Mouse (Mus musculus) liver, embryonic 15.5 days (tissue): ENCODE measurements around the gene Cdkn2b. TPM values are rescaled to one million over a fixed set of nuclear protein-coding genes. Genes with fewer than 3 reads are reported as not detected.

Experiments
- ATAC-seq: fragments of 200-750 bp; cut with Nextera tagmentation; 2 replicates; pipeline ENCODE4 v1.8.0; 2017; ENCODE audit warnings: moderate number of reproducible peaks, mild to moderate bottlenecking, moderate library complexity; ENCODE audit not compliant: insufficient read depth
- H3K27ac ChIP-seq: fragments of 300-500 bp; sonication (generic); replicated peaks from 2 replicates; pipeline ENCODE4 v1.5.1; 2015; ENCODE audit warnings: mild to moderate bottlenecking, inconsistent platforms
- H3K27me3 ChIP-seq: fragments of 300-500 bp; sonication (generic); 2 replicates; pipeline ENCODE4 v1.6.1; 2015; ENCODE audit warnings: mild to moderate bottlenecking, inconsistent platforms
- H3K36me3 ChIP-seq: fragments of 300-500 bp; sonication (generic); replicated peaks from 2 replicates; pipeline ENCODE4 v1.6.1; 2015; ENCODE audit warnings: moderate library complexity, mild to moderate bottlenecking, inconsistent platforms
- H3K4me1 ChIP-seq: fragments of 300-500 bp; sonication (generic); replicated peaks from 2 replicates; pipeline ENCODE4 v1.6.1; 2015; ENCODE audit warnings: inconsistent platforms
- H3K4me2 ChIP-seq: fragments of 300-500 bp; sonication (generic); 2 replicates; pipeline ENCODE4 v1.6.1; 2015; ENCODE audit warnings: moderate library complexity, mild to moderate bottlenecking, inconsistent platforms
- H3K4me3 ChIP-seq: fragments of 300-500 bp; sonication (generic); replicated peaks from 2 replicates; pipeline ENCODE4 v1.5.1; 2015; ENCODE audit warnings: mild to moderate bottlenecking, inconsistent platforms
- H3K9ac ChIP-seq: fragments of 300-500 bp; sonication (generic); 2 replicates; pipeline ENCODE4 v1.6.1; 2015; ENCODE audit warnings: moderate library complexity, mild to moderate bottlenecking, inconsistent platforms
- H3K9me3 ChIP-seq: fragments of 300-500 bp; sonication (generic); replicated peaks from 2 replicates; pipeline ENCODE4 v1.6.1; 2016; ENCODE audit warnings: inconsistent platforms
- WGBS: fragments of 180-500 bp; shearing (Covaris S2); methylation state at CpG from one replicate; pipeline ENCODE4 v1.1.7; 2015; ENCODE audit warnings: mixed read lengths; ENCODE audit not compliant: insufficient replicate concordance; 5-methylcytosine and 5-hydroxymethylcytosine counted together
- polyA plus RNA-seq: library from polyadenylated mRNA; unstranded; fragments of >200 nt; fragmentation: Nextera tagmentation; extraction: Ambion mirVana; gene quantifications from 2 replicates; pipeline ENCODE4 v1.2.1, GENCODE M21; 2015

Gene Cdkn2b
- polyA plus RNA-seq, 1 experiment from 2014 or later = not detected

DNA sequence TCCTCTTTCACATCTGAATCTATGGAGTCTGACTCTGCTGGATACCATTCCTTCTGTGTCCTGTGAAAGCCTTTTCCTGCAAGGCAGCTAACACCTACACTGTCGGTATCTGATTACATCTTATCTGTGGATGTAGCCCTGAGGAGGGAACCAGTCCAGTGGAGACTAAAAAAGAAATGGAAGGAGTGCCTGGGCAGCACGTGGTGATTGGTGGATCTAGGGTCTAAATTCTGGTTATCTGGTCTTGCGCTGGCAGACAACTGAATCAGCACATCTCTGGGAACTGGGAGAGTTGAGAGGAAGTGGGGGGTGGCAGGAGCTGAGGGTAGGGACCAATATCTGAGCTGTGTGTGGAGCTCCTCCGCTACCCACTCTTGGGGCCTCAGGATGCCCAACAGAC lies 21.8 kb downstream of the Cdkn2b start:
- peaks cover 81% of the 10 kb centered on the region for H3K27me3 ChIP-seq
- no peak for ATAC-seq

DNA sequence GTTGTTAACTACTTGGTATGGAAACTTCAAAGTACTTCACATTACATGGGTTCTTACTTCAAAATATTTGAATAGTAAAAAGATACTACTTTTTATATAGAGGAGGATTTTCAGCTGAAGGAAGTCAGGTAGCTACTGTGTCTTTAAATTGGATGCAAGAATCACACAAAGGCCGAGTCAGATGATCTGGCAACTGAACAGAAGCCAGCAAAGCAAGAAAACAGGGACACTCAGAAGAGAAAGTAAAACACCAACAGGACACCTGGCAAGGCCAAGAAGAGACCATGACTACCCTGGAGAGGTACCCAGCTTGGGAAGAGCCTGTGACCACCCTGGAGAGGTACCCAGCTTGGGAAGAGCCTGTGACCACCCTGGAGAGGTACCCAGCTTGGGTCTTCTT lies 24.3 kb downstream of the Cdkn2b start:
- H3K27ac ChIP-seq = no peak overlapping the region
- H3K27me3 ChIP-seq = peaks cover 83% of the 10 kb centered on the region
- H3K9me3 ChIP-seq = no peaks in the 10 kb centered on the region
- H3K9ac ChIP-seq = no peak overlapping the region
- 2% methylated on average over 1 of the region's 1 CpGs for WGBS
- no peaks in the 10 kb centered on the region for H3K36me3 ChIP-seq
- H3K4me1 ChIP-seq = no peaks in the 10 kb centered on the region
- no peak overlapping the region for H3K4me2 ChIP-seq
- no peak overlapping the region for H3K4me3 ChIP-seq
- no peak for ATAC-seq

More for the DNA sequence above, 21.8 kb downstream of the Cdkn2b start:
- H3K4me2 ChIP-seq = no peak overlapping the region
- H3K4me1 ChIP-seq = 0 out of 2 replicates have a peak, but pooled peaks cover under 1% of the 10 kb centered on the region
- no peak overlapping the region for H3K9ac ChIP-seq
- 5% methylated on average over 4 of the region's 4 CpGs for WGBS
- no peaks in the 10 kb centered on the region for H3K9me3 ChIP-seq
- no peak overlapping the region for H3K27ac ChIP-seq
- H3K4me3 ChIP-seq = no peak overlapping the region
- H3K36me3 ChIP-seq = no peaks in the 10 kb centered on the region

DNA sequence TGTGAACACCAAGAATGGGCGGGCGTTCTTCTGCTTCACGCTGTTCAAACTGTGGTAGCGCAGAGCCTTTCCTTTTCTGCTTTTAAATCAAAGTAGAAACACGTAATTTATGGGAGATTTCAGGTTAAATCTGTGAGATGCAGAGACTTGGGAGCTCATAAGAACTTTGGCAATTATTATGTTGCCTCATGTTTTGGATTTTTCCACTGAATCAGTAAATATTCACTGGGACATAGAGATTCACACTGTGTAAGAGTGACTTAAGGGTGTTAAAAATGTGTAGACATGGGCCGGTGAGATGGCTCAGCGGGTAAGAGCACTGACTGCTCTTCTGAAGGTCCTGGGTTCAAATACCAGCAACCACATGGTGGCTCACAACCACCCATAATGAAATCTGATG lies 25.2 kb downstream of the Cdkn2b start:
- no peak for ATAC-seq
- 33% methylated on average over 7 of the region's 7 CpGs for WGBS
- Histone ChIP-seq H3K4me3 (no peak overlapping the region), H3K27ac (no peak overlapping the region), H3K36me3 (no peaks in the 10 kb centered on the region), H3K9me3 (no peaks in the 10 kb centered on the region), H3K4me2 (no peak overlapping the region), H3K9ac (no peak overlapping the region), H3K4me1 (no peaks in the 10 kb centered on the region), H3K27me3 (peaks cover 82% of the 10 kb centered on the region)

DNA sequence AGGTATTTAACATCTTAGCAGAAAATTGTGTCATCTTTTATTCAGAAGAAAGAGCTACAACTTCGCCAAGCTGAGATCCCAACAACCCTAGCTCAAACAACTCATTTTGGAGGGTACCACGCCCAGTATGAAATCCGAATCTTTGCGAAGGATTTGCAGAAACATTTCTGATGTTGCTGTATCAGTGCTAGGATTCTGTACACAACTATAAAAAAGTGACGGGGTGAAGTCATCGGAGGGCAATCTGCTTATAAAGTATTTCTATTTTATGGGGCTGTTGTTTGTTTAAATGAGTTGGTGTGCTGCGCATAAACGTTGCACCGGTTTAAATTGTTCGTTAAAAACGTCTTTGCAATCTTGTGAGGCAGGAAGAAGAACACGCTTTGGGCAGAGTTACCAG lies 28.2 kb downstream of the Cdkn2b start:
- peaks cover 81% of the 10 kb centered on the region for H3K27me3 ChIP-seq
- no peak overlapping the region for H3K9ac ChIP-seq
- WGBS = 2% methylated on average over 12 of the region's 12 CpGs
- H3K27ac ChIP-seq = no peak overlapping the region
- no peaks in the 10 kb centered on the region for H3K36me3 ChIP-seq
- H3K4me3 ChIP-seq = no peak overlapping the region
- no peak overlapping the region for H3K4me2 ChIP-seq
- ATAC-seq = no peak
- no peaks in the 10 kb centered on the region for H3K9me3 ChIP-seq
- H3K4me1 ChIP-seq = no peaks in the 10 kb centered on the region

DNA sequence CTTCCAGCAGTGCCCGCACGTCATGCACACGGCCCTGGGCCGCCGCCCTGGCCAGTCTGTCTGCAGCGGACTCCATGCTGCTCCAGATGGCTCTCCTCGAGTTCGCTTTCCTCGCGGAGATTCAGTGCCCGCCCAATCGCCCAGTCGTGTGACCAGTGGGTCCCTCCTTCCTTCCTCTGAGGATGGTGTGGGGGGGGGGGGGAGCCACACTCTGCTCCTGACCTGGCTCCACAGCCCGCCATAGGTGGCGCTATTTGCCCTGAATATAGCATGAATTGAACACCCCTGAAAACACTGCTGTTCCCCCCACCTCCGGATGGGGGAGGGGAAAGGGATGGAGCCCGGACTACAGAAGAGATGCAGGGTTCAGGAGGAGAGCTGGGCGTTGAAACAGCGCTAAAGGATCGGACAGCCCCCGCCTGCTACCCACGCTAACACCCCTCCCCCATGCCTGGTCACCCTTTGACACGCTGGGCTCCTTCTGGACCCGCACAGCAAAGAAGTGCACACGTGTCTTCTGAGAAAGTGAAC lies 28.7 kb downstream of the Cdkn2b start:
- no peak for ATAC-seq
- Histone ChIP-seq H3K4me2 (no peak overlapping the region; the same call in 1 of the 2 replicates), H3K27ac (no peak overlapping the region), H3K9me3 (no peaks in the 10 kb centered on the region), H3K9ac (no peak overlapping the region), H3K4me3 (no peak overlapping the region), H3K27me3 (peaks cover 84% of the 10 kb centered on the region), H3K36me3 (no peaks in the 10 kb centered on the region), H3K4me1 (no peaks in the 10 kb centered on the region)
- WGBS = under 1% methylated on average over 25 of the region's 25 CpGs

DNA sequence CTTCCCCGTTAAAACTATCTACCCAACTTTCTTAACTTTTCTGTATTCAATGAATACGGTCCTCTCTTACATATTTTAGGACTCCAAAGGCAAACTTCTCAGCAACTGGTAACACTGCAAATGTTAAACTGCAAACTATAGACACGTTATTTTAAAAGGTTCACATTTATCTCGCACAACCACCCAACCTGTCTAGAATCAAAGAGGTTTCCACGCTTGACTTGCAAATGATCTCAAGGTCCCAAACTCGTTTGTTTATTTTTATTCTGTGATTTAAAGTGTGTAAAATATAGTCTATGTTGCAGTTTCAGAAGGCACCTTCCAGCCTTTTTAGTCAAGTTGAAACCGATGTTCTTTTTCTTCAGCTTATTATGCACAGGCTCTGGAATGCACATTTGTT lies 29.6 kb downstream of the Cdkn2b start:
- no peak overlapping the region for H3K4me2 ChIP-seq
- no peak overlapping the region for H3K4me3 ChIP-seq
- H3K27ac ChIP-seq = no peak overlapping the region
- H3K4me1 ChIP-seq = no peaks in the 10 kb centered on the region
- no peak overlapping the region for H3K9ac ChIP-seq
- H3K36me3 ChIP-seq = no peaks in the 10 kb centered on the region
- no peaks in the 10 kb centered on the region for H3K9me3 ChIP-seq
- WGBS = 1% methylated on average over 7 of the region's 7 CpGs
- peaks cover 88% of the 10 kb centered on the region for H3K27me3 ChIP-seq
- ATAC-seq = no peak

DNA sequence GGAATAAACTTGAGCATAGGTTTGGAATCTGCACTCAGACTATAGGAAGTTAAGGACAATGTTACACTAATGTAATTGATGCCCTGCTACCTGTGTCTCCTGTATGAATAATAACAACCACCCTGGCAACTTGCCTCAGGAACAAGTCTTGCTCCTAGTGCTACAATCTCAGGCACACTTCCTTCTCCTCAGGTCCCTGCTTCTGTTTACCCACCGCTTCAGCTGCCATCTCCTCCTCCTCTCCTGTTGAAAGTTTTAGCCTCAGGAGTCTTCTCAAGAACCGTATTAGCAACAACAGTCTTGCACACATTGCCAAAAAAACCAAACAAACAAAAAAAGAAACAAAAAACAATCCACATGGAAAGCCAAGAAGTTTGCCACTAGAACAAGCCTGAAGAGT lies 31.2 kb downstream of the Cdkn2b start:
- H3K4me1 ChIP-seq = no peaks in the 10 kb centered on the region
- H3K27me3 ChIP-seq = peaks cover 95% of the 10 kb centered on the region
- no peak for ATAC-seq
- 2% methylated on average over 2 of the region's 2 CpGs for WGBS
- no peak overlapping the region for H3K4me3 ChIP-seq
- H3K9ac ChIP-seq = no peak overlapping the region
- H3K36me3 ChIP-seq = no peaks in the 10 kb centered on the region
- H3K9me3 ChIP-seq = no peaks in the 10 kb centered on the region
- no peak overlapping the region for H3K27ac ChIP-seq
- no peak overlapping the region for H3K4me2 ChIP-seq

DNA sequence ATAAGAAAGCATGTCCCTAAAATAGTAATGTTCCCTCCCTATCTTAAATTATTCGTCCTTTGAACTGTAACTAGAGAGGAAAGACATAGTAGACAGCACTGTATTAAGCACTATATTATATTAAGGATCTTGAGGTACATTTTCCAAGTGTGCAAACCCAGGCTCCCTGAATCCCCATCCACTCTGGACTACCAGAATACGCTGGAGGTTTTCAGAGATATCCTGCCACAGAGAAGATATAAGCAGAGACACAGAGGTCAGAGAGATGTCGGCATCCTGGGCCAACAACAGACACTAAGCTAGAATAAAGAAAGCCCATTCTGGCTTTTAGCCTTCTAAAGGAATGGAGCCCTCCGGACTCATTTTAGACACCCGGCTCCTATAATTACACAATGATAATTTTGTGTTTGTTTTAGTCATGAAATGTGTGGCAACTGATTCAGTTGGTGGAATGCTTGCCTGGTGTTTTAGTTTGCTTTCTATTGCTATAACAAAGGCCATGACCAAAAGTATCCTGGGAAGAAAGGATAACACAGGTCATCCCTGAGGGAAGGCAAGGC lies 33.4 kb downstream of the Cdkn2b start:
- Histone ChIP-seq H3K9me3 (no peaks in the 10 kb centered on the region), H3K9ac (no peak overlapping the region), H3K36me3 (no peaks in the 10 kb centered on the region), H3K27ac (no peak overlapping the region), H3K4me1 (no peaks in the 10 kb centered on the region), H3K27me3 (peaks cover 98% of the 10 kb centered on the region), H3K4me2 (no peak overlapping the region), H3K4me3 (no peak overlapping the region)
- WGBS = 5% methylated on average over 5 of the region's 5 CpGs
- ATAC-seq = no peak

DNA sequence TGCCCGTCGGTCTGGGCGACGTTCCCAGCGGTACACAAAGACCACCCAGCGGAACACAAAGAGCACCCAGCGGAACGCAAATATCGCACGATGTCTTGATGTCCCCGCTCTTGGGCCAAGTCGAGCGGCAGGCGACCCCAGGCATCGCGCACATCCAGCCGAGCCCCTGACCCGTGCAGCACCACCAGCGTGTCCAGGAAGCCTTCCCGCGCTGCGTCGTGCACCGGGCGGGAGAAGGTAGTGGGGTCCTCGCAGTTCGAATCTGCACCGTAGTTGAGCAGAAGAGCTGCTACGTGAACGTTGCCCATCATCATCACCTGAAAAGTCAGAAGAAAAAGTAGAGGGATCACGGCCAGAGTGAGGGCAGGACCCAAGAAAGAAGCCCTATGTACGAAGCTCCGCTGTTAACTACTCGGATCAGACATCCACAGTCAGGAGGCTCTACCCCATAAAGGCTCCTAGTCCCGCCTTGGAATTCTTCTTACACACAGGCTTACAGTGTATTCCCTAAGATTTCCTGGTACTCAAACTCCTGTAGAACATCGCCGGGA lies 34.1 kb downstream of the Cdkn2b start:
- Histone ChIP-seq H3K4me1 (no peaks in the 10 kb centered on the region), H3K27me3 (peaks cover 98% of the 10 kb centered on the region), H3K9ac (no peak overlapping the region), H3K36me3 (no peaks in the 10 kb centered on the region), H3K9me3 (no peaks in the 10 kb centered on the region), H3K27ac (no peak overlapping the region), H3K4me3 (no peak overlapping the region), H3K4me2 (no peak overlapping the region)
- WGBS = 1% methylated on average over 37 of the region's 37 CpGs
- ATAC-seq = no peak

DNA sequence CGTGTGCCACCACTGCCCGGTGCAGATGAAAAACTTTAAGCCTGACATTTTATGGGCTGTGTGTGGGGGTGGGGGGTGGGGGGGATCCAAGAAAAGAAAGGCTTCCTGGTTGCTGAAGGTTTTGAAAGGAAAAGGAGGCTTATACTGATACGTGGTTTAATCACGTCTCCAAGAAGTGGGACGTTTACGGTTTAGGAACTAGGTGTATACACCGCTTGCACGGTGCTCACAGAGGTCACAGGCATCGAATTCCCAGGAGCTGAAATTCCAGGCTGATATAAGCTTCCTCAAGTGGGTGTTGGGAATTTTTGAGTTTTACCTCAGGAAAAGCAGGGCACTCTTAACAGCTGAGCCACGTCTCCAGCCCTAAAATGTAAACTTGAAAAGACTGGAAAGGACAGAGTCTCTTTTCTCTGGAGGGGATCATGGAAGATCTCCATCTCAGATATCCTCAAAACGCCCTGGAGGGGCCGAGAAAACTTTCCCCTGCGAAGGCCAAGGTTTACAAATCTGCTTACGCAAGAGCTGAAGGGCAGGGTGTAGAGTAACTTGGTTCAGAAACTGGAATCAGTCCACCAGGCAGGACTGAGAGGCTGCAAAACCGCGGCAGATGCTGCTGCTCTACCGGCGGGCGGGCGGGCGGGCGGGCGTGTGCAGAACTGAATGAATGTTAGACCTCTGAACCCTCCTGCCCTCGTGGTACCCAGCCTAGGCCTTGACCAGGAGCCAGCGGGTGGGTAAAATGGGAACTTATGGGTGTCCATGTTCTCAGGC lies 34.8 kb downstream of the Cdkn2b start:
- no peak for ATAC-seq

DNA sequence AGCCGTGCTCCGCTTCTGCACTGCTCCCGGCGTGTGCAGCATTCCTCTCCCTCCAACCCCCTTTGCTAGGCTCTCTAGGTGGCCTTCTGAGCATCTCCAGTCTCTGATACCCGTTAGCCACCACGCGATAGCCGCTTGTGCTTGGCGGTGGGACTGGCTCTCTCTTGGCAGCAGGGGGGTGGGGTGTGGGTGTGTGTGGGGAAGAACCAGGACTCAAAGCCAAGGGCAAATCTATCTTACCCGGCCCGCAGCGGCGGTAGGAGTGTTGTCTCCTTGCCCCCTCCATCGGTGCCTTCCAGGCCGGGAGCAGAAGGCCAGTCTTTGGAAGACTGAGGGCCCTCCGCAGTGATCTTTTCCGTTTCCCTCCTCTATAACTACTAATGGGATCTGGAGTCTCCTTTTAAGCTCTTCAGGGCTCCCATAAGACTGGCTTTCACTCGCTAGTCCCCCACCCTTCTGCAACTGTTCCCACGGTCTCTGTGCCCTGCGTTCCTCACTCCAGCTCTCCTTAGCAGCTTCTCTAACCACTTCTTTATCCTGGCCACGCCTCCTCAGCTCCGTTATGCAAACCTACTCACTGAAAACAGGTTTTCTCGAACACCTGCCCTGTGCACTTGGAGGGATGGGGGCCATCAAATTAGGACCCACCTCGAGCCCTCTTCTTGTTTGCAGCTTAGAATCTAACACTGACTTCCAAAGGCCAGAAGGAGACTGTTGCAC lies 35.9 kb downstream of the Cdkn2b start:
- Histone ChIP-seq H3K4me2 (no peak overlapping the region), H3K4me3 (no peak overlapping the region), H3K9me3 (no peaks in the 10 kb centered on the region), H3K27me3 (peaks cover 93% of the 10 kb centered on the region), H3K9ac (no peak overlapping the region), H3K36me3 (no peaks in the 10 kb centered on the region), H3K4me1 (no peaks in the 10 kb centered on the region), H3K27ac (no peak overlapping the region)
- 2% methylated on average over 24 of the region's 24 CpGs for WGBS
- ATAC-seq = no peak

More for the DNA sequence above, 34.8 kb downstream of the Cdkn2b start:
- H3K9me3 ChIP-seq = no peaks in the 10 kb centered on the region
- WGBS = 1% methylated on average over 25 of the region's 25 CpGs
- H3K4me3 ChIP-seq = no peak overlapping the region
- H3K27ac ChIP-seq = no peak overlapping the region
- no peak overlapping the region for H3K9ac ChIP-seq
- H3K4me1 ChIP-seq = no peaks in the 10 kb centered on the region
- peaks cover 96% of the 10 kb centered on the region for H3K27me3 ChIP-seq
- no peak overlapping the region for H3K4me2 ChIP-seq
- no peaks in the 10 kb centered on the region for H3K36me3 ChIP-seq
